Mouse (Mus musculus): ENCODE measurements around the gene Grap. TPM values are rescaled to one million over a fixed set of nuclear protein-coding genes. Genes with fewer than 3 reads are reported as not detected.

Grap gene
- polyA plus RNA-seq, 1 experiment from 2014 or later, result 6.8 TPM

DNA sequence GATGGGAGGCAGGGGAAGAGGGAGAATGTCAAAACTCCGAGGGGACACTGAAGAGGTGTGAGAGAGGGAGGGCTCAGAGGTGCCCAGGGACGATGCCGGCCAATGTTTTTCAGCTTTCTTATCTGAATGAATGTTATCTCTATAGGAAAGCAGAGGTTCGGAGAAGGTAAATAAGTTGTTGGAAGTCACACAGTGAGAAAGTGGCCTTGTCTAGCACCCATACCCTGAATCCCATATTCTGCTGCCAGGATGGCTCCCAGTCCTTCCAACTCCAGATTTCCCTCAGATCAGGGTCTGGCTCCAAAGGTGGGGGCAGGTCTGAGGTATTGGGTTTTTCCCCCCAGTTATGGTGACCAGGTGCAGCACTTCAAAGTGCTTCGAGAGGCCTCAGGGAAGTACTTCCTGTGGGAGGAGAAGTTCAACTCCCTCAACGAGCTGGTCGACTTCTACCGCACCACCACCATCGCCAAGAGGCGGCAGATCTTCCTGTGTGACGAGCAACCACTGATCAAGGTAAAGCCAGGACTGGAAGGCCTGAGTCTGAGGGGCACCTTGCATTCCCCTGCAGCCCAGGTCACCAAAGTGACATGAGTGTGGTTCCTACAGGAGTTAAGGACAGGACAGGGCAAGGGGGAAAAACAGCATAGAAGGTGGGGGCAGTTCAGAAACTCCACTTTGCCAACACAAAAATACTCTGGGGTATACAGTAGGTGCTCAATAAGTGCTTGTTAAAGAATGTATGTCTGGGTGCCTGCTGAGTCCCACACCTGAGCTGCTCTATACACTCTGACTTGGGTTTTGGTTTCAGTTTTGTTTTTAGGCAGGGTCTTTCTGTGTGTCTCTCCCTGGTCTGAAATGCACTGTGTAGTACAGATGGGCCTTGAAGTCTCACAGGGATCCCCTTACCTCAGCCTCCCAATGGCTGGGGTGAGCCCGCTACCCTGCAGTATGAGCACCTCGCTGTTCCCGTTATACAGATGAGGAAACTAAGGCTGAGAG is 16.7 kb downstream of the Grap start:
- ATAC-seq (ENCODE audit: low FRiP score), result no peak
- H3K4me2 ChIP-seq (replicated peaks; ENCODE audit: low read depth, low read length), result no peak overlapping the region
- no peaks in the 10 kb centered on the region; the same call in 1 of the 2 replicates for H3K27me3 ChIP-seq (ENCODE audit: control insufficient read depth, insufficient read depth, low read length)
- no peaks in the 10 kb centered on the region for H3K36me3 ChIP-seq (ENCODE audit: control insufficient read depth, insufficient read depth, low read length)
- no peaks in the 10 kb centered on the region for H3K9me3 ChIP-seq (ENCODE audit: control insufficient read depth, low read length)
- DNase-seq (ENCODE audit: low spot score), result no peak
- 80% methylated on average over 14 of the region's 14 CpGs for WGBS
- no peaks in the 10 kb centered on the region; the same call in 1 of the 2 replicates for H3K4me1 ChIP-seq (replicated peaks; ENCODE audit: control insufficient read depth, insufficient read depth, low read length)
- H3K9ac ChIP-seq (ENCODE audit: low read depth, low read length), result no peak overlapping the region
- no peak overlapping the region for H3K27ac ChIP-seq (ENCODE audit: low read depth, low read length)
- H3K4me3 ChIP-seq (ENCODE audit: low read depth, low read length), result no peak overlapping the region

- H3K27me3 ChIP-seq (ENCODE audit: control insufficient read depth, insufficient read depth, low read length), result no peaks in the 10 kb centered on the region; the same call in 1 of the 2 replicates
- no peaks in the 10 kb centered on the region for H3K9me3 ChIP-seq (ENCODE audit: control insufficient read depth, low read length)
- no peak overlapping the region for H3K27ac ChIP-seq (ENCODE audit: low read depth, low read length)
- no peak overlapping the region for H3K4me3 ChIP-seq (ENCODE audit: low read depth, low read length)
- 65% methylated on average over 19 of the region's 19 CpGs for WGBS
- H3K36me3 ChIP-seq (ENCODE audit: control insufficient read depth, insufficient read depth, low read length), result no peaks in the 10 kb centered on the region
- H3K4me1 ChIP-seq (replicated peaks; ENCODE audit: control insufficient read depth, insufficient read depth, low read length), result peaks cover 5% of the 10 kb centered on the region
- no peak overlapping the region for H3K9ac ChIP-seq (ENCODE audit: low read depth, low read length)
- ATAC-seq (ENCODE audit: low FRiP score), result no peak
- no peak for DNase-seq (ENCODE audit: low spot score)
- H3K4me2 ChIP-seq (replicated peaks; ENCODE audit: low read depth, low read length), result no peak overlapping the region
Measured at GRCm38 (mm10) chr11:61671781-61672383, 18.8 kb downstream of the Grap start.

GRCm38 (mm10) chr11:61673686-61674085 is 20.6 kb downstream of the Grap start:
- 34% methylated on average over 8 of the region's 8 CpGs for WGBS
- Histone ChIP-seq H3K4me2 (replicated peaks; ENCODE audit: low read depth, low read length) (no peak overlapping the region), H3K9me3 (ENCODE audit: control insufficient read depth, low read length) (no peaks in the 10 kb centered on the region), H3K9ac (ENCODE audit: low read depth, low read length) (no peak overlapping the region), H3K27ac (ENCODE audit: low read depth, low read length) (no peak overlapping the region), H3K36me3 (ENCODE audit: control insufficient read depth, insufficient read depth, low read length) (no peaks in the 10 kb centered on the region), H3K4me3 (ENCODE audit: low read depth, low read length) (no peak overlapping the region), H3K27me3 (ENCODE audit: control insufficient read depth, insufficient read depth, low read length) (no peaks in the 10 kb centered on the region; the same call in 1 of the 2 replicates), H3K4me1 (replicated peaks; ENCODE audit: control insufficient read depth, insufficient read depth, low read length) (peaks cover 5% of the 10 kb centered on the region)
- peak; percentile 61 for DNase-seq (ENCODE audit: low spot score)
- ATAC-seq (ENCODE audit: low FRiP score), result no peak

GRCm38 (mm10) chr11:61674151-61674838 is 21.2 kb downstream of the Grap start:
- 0 out of 2 replicates have a peak overlapping the region, but pooled peaks have one; percentile 11 for H3K4me2 ChIP-seq (replicated peaks; ENCODE audit: low read depth, low read length)

DNA sequence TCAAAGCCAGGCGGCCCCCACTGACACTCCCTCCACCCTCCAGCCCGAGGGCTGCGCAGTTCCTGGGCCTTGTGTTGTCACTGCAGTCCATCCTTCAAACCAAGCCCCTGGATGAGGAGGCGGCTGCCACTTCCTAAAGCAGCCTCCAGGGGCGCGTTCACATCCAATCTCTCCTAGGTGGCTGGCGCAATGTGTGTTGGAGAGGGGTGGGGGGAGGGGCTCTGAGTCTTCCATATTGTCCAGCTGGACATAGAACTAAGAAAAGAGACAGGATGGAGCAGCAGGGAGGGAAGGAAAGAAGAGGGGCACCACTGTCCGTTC is 21.7 kb downstream of the Grap start:
- peaks cover 5% of the 10 kb centered on the region for H3K4me1 ChIP-seq (replicated peaks; ENCODE audit: control insufficient read depth, insufficient read depth, low read length)
- 4% methylated on average over 8 of the region's 8 CpGs for WGBS
- peak; percentile 88 for DNase-seq (ENCODE audit: low spot score)
- 0 out of 2 replicates have a peak overlapping the region, but pooled peaks have one; percentile 11 for H3K4me2 ChIP-seq (replicated peaks; ENCODE audit: low read depth, low read length)
- H3K27ac ChIP-seq (ENCODE audit: low read depth, low read length), result no peak overlapping the region
- no peak overlapping the region for H3K9ac ChIP-seq (ENCODE audit: low read depth, low read length)
- no peaks in the 10 kb centered on the region; the same call in 1 of the 2 replicates for H3K27me3 ChIP-seq (ENCODE audit: control insufficient read depth, insufficient read depth, low read length)
- no peaks in the 10 kb centered on the region for H3K36me3 ChIP-seq (ENCODE audit: control insufficient read depth, insufficient read depth, low read length)
- H3K4me3 ChIP-seq (ENCODE audit: low read depth, low read length), result no peak overlapping the region
- H3K9me3 ChIP-seq (ENCODE audit: control insufficient read depth, low read length), result no peaks in the 10 kb centered on the region
- peak; percentile 81 for ATAC-seq (ENCODE audit: low FRiP score)

More at GRCm38 (mm10) chr11:61674151-61674838, 21.2 kb downstream of the Grap start:
- no peak for DNase-seq (ENCODE audit: low spot score)
- Histone ChIP-seq H3K9ac (ENCODE audit: low read depth, low read length) (no peak overlapping the region), H3K36me3 (ENCODE audit: control insufficient read depth, insufficient read depth, low read length) (no peaks in the 10 kb centered on the region), H3K27ac (ENCODE audit: low read depth, low read length) (no peak overlapping the region), H3K27me3 (ENCODE audit: control insufficient read depth, insufficient read depth, low read length) (no peaks in the 10 kb centered on the region; the same call in 1 of the 2 replicates), H3K4me3 (ENCODE audit: low read depth, low read length) (no peak overlapping the region), H3K9me3 (ENCODE audit: control insufficient read depth, low read length) (no peaks in the 10 kb centered on the region), H3K4me1 (replicated peaks; ENCODE audit: control insufficient read depth, insufficient read depth, low read length) (peaks cover 5% of the 10 kb centered on the region)
- WGBS, result 20% methylated on average over 19 of the region's 19 CpGs
- ATAC-seq (ENCODE audit: low FRiP score), result peak; percentile 83

- H3K4me2 ChIP-seq (replicated peaks; ENCODE audit: low read depth, low read length), result no peak overlapping the region
- peaks cover 5% of the 10 kb centered on the region for H3K4me1 ChIP-seq (replicated peaks; ENCODE audit: control insufficient read depth, insufficient read depth, low read length)
- H3K9ac ChIP-seq (ENCODE audit: low read depth, low read length), result no peak overlapping the region
- no peaks in the 10 kb centered on the region; the same call in 1 of the 2 replicates for H3K27me3 ChIP-seq (ENCODE audit: control insufficient read depth, insufficient read depth, low read length)
- WGBS, result 55% methylated on average over 2 of the region's 2 CpGs
- DNase-seq (ENCODE audit: low spot score) (no peak), ATAC-seq (ENCODE audit: low FRiP score) (no peak)
- H3K4me3 ChIP-seq (ENCODE audit: low read depth, low read length), result no peak overlapping the region
- no peak overlapping the region for H3K27ac ChIP-seq (ENCODE audit: low read depth, low read length)
- H3K36me3 ChIP-seq (ENCODE audit: control insufficient read depth, insufficient read depth, low read length), result no peaks in the 10 kb centered on the region
- no peaks in the 10 kb centered on the region for H3K9me3 ChIP-seq (ENCODE audit: control insufficient read depth, low read length)
Measured at GRCm38 (mm10) chr11:61675332-61675731, 22.3 kb downstream of the Grap start.

DNA sequence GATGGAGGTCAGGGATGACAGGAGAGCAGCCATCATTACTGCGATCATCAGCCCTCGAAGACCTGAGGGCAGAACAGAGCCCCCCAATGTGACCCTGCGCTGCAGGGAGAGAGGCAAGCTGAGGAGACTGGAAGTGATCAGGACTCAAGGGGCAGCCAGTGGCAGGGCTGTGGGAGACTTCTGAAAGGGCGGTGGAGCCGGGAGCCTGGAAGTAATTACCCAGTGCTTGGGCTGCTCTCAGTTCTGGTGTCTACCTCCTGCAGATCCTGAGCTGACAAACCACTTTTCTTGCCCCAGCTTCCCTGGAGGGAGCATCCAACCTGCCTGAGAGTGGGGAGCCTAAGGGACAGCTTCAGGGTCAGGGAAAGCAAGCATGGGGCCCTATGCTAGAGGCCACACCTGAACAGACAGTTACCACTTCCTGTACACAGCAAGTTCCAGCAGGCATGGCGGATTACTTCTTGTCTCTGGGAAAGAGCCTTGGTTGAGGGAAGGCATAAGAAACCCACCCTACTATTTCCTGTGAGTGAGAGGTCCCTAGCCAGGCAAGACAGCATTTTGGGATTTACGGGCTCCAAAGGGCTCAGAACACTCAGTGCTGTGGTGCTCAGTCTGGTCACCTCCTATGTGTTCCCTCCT is 23.3 kb downstream of the Grap start:
- Histone ChIP-seq H3K36me3 (ENCODE audit: control insufficient read depth, insufficient read depth, low read length) (no peaks in the 10 kb centered on the region), H3K9ac (ENCODE audit: low read depth, low read length) (no peak overlapping the region), H3K4me1 (replicated peaks; ENCODE audit: control insufficient read depth, insufficient read depth, low read length) (peaks cover 5% of the 10 kb centered on the region), H3K4me3 (ENCODE audit: low read depth, low read length) (no peak overlapping the region), H3K27ac (ENCODE audit: low read depth, low read length) (no peak overlapping the region), H3K9me3 (ENCODE audit: control insufficient read depth, low read length) (no peaks in the 10 kb centered on the region), H3K4me2 (replicated peaks; ENCODE audit: low read depth, low read length) (no peak overlapping the region), H3K27me3 (ENCODE audit: control insufficient read depth, insufficient read depth, low read length) (no peaks in the 10 kb centered on the region; the same call in 1 of the 2 replicates)
- DNase-seq (ENCODE audit: low spot score) (no peak), ATAC-seq (ENCODE audit: low FRiP score) (no peak)
- WGBS, result 56% methylated on average over 7 of the region's 7 CpGs

DNA sequence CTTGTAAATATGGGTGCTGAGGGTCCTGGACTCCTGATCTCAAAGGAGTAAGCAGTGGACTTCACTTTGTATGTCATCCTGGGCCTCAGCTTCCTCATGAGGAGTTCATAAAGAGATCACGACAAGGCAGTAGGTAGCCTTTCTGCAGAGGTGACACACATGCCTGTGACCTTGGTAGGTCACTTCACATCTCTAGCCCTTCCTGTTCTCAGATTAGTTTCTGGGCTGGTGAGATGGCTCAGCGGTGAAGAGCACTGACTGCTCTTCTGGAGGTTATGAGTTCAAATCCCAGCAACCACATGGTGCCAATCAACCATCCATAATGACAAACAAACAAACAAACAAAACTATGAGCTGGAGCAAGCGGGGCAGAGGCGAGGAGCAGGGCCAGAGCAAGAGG is 24.6 kb downstream of the Grap start:
- ATAC-seq (ENCODE audit: low FRiP score), result no peak
- 78% methylated on average over 4 of the region's 4 CpGs for WGBS

More for the DNA sequence above, 24.6 kb downstream of the Grap start:
- Histone ChIP-seq H3K9ac (ENCODE audit: low read depth, low read length) (no peak overlapping the region), H3K4me3 (ENCODE audit: low read depth, low read length) (no peak overlapping the region), H3K27ac (ENCODE audit: low read depth, low read length) (no peak overlapping the region), H3K4me1 (replicated peaks; ENCODE audit: control insufficient read depth, insufficient read depth, low read length) (peaks cover 5% of the 10 kb centered on the region), H3K9me3 (ENCODE audit: control insufficient read depth, low read length) (no peaks in the 10 kb centered on the region), H3K36me3 (ENCODE audit: control insufficient read depth, insufficient read depth, low read length) (no peaks in the 10 kb centered on the region), H3K4me2 (replicated peaks; ENCODE audit: low read depth, low read length) (no peak overlapping the region), H3K27me3 (ENCODE audit: control insufficient read depth, insufficient read depth, low read length) (no peaks in the 10 kb centered on the region; the same call in 1 of the 2 replicates)
- DNase-seq (ENCODE audit: low spot score), result no peak

Measured in hindbrain, embryonic 11.5 days (tissue).